Mouse (Mus musculus) left cerebral cortex, postnatal 36 days (tissue): Measurements from ENCODE around the gene Bmp6. TPM values are rescaled to one million over a fixed set of nuclear protein-coding genes. Genes with fewer than 3 reads are reported as not detected.

Experiments used
- DNase-seq, 2 experiments: peaks; one replicate each; pipeline ENCODE4 v3.0.0; 2021 to 2022; ENCODE audit warnings: low spot score in 2 of 2, mixed read lengths in 1 of 2
- intact Hi-C: fragments of 180-260 bp; cut with DNase I; formaldehyde crosslinking; loops from one replicate; pipeline ENCODE4 v1.15.1; 2025
- total RNA-seq, 2 experiments: library from RNA; stranded (reverse); gene quantifications; 2 replicates each; pipeline ENCODE4 v1.2.3; 2021

Bmp6 gene
- total RNA-seq, 2 experiments from 2014 or later: 6.5 to 11.8 TPM

DNA sequence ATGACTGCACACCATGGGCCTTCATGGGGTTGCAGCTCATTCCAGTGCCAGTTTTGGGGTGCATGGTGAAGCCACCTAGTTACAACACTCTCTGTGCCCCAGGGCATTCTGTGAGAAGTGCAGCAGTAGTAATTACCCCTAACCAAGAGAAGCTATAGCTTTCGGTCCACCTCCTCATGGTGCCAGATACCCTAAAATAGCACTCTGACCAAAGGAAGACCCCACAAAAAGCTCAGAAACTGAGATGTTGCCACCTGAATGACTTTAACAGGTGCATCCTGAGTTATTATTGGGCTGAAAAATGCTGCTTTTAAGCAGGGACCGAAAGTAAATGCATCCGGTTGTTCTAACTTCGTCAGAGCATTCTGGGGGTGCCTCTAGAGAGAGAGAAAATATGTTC, 186.6 kb downstream of the Bmp6 start:
- intact Hi-C loops: no loop called here
- no peak for DNase-seq

- intact Hi-C loops: no loop called here
- no peak for DNase-seq
These were observed 188.6 kb downstream of the Bmp6 start for GRCm38 (mm10) chr13:38533461-38533860.

DNA sequence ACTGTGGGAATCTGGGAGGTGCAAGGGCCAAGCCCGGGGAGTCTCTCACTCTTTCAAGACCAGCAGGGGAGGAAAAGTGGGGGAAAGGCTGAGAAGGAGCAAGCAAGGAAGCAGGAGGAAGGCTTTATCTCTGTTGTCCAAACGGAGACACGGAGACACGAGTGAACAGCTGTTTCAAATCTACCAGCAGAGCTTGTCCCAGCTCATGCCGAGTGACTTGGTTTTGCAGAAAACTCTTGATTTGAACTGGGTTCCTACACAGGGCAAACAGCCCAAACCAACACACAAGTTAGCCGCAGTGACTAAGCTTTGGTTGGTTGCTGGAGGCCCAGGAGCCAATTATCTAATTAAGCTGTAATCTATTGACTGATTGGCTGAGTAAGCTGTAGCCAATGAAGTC, 189.1 kb downstream of the Bmp6 start:
- DNase-seq: no peak
- intact Hi-C loops: no loop called here

GRCm38 (mm10) chr13:38534731-38535130, 189.8 kb downstream of the Bmp6 start:
- no peak for DNase-seq
- intact Hi-C loops: no loop called here

- intact Hi-C loops: no loop called here
- DNase-seq: no peak
These were observed 192.6 kb downstream of the Bmp6 start for GRCm38 (mm10) chr13:38537521-38537920.

GRCm38 (mm10) chr13:38539192-38539900, 194.4 kb downstream of the Bmp6 start:
- intact Hi-C loops: no loop called here
- DNase-seq: no peak

GRCm38 (mm10) chr13:38543455-38544125, 198.7 kb downstream of the Bmp6 start:
- no peak for DNase-seq
- intact Hi-C loops: no loop called here

DNA sequence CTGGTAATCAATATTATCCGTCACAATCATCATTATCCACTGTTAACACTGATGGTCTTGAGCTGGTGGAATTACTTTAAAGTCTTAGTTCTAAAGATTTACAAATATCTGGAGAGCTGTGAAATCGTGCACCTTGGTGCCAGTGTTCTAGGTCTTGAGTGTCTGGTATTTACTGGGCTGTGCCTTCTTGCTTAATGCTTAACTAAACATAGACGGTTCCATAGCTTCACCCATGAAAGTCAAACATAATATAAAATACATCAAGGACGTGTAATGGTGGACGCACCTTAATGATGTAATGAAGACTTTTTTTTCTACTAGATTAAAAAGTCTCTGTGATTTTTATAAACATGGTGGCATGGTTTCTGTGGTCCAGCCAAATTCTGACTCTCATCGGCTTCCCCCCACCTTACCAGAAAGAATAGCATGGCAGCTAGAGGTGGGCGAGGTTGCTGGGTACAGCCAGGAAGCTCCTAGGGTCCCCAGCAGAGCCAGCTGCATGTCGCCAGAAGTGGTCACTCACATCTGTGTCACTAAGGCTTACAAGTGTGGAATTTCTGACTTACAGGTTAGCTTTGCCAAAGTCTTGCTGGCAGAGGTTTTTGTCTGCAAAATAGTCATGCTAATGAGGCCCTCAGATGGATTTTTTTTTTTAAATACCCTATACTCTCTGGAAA, 200.0 kb downstream of the Bmp6 start:
- no peak for DNase-seq

GRCm38 (mm10) chr13:38545460-38545859, 200.6 kb downstream of the Bmp6 start:
- intact Hi-C loops: no loop called here
- no peak for DNase-seq

More for the DNA sequence above, 200.0 kb downstream of the Bmp6 start:
- intact Hi-C loops: no loop called here

GRCm38 (mm10) chr13:38546754-38547153, 201.8 kb downstream of the Bmp6 start:
- DNase-seq: no peak
- intact Hi-C loops: no loop called here

GRCm38 (mm10) chr13:38547717-38548116, 202.8 kb downstream of the Bmp6 start:
- intact Hi-C loops: no loop called here
- no peak for DNase-seq

DNA sequence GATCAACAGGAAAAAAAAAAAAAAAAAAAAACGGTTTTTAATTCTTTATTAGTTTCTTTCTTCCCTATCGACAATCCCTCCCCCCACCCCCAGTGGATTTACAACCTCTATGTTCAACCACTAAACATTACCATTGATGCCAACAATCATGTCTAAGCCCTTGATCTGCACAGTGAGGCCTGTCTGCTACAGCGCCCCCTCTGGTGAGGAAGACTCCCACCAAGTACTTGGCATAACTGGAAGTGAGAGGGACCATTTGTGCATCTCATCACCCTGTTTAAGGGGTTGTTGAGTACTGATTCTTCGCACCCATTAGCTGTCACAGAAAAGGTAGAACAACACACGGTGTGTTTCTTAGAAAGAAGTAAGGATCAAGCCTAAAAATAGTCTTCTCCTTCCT, 203.8 kb downstream of the Bmp6 start:
- intact Hi-C loops: no loop called here
- no peak for DNase-seq

Other genes with a start within 250 kb of the Bmp6 start
- under 1 TPM; 0.10 to 0.14 TPM for gene Dsp, start 193.8 kb upstream of the Bmp6 start, total RNA-seq
- 10 to 100 TPM; 12.7 to 25.7 TPM for gene Snrnp48, start 140.2 kb upstream of the Bmp6 start, total RNA-seq
- gene Txndc5, start 183.7 kb downstream of the Bmp6 start, total RNA-seq: 10 to 100 TPM; 45.8 to 49.6 TPM